Mouse (Mus musculus) bone marrow, adult 2 months (tissue): ENCODE measurements at regions not wholly inside any gene's neighbourhood (a gene's known extent, or its start where the extent isn't known, plus 50 kb on each side); places are given as distances from the start of the nearest gene placed in this dataset.

Source experiments
- CTCF ChIP-seq: fragments of 200-500 bp; IDR thresholded peaks from 2 replicates; pipeline ENCODE4 v1.5.1; 2011; ENCODE audit warnings: low read length, control low read depth; ENCODE audit not compliant: control insufficient read depth, insufficient read depth
- POLR2A ChIP-seq: fragments of 200-500 bp; IDR thresholded peaks from 2 replicates; pipeline ENCODE4 v1.6.1; 2011; ENCODE audit warnings: low read depth, mild to moderate bottlenecking, control low read depth, low read length, borderline replicate concordance; ENCODE audit not compliant: control insufficient read depth

DNA sequence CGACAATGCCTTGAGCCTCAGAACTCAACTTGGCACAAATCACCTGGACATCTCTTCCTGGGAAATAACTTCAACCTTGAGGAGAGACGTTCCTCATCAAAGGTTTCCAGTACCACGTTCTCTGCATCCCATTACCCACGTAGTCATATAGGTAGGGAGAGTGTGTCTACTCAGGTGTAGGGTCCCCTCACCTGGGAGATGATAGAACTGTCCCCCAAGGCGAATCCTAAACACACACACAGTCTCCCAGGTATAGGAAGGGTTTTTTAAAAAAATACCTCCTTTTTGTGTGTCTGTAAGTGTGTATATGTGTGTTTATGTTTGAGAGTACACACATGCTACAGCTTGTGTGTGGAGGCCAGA is 55.0 kb upstream of the Zfp703 start:
- TF ChIP-seq CTCF = no peak
- TF ChIP-seq POLR2A = no peak
